Mouse (Mus musculus): Measurements from ENCODE around the gene Mnt.
"Not testable (repeated sequence)": the region's sequence is repeated elsewhere in the genome, so short reads cannot be mapped to it uniquely, and the experiment has no call there.

Mnt gene

GRCm38 (mm10) chr11:74830256-74831161, at the start of gene Mnt:
Mnt (plus strand) TSS chr11:74830920.
- DNase-seq (ENCODE audit: low spot score in 2 of 2), result peak; percentile 98 to 99

DNA sequence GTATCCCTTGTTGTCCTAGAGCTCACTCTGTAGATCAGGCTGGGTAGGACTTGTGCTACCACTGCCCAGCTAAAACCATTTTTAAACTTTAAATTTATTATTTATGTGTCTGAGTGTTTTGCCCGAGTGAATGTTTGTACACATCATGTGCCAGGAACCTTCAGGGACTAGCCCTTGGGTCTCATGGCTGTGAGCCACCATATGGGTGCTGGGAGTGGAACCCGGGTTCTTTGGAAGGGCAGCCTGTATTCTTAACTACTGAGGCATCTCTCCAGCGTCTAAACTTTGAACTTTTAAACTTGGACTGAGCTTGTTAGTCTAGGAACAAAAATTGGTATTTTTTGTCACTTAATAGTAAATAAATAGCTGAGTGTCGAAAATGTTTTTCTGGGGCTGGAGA, 37.8 kb upstream of the Mnt start:
- no peak for DNase-seq (ENCODE audit: low spot score in 2 of 2)

DNA sequence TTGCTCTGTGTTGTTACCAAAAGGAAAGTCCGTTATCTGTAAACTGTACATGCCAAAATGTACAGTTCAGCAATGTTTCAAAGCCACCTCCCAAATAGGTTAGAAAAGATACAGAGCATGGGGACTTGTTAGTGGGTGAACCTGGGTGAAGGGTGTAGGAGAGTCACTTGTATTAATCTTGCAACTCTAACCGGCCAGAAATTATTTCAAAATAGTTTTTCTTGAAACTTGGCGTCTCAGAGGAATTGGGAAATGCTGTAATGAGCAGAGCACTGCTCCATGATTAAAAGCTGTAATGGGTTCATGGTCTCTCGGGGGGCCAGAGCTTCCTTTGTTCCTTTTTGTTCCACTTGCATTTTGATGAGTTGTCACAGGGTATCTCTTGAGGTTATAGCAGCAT, 30.1 kb upstream of the Mnt start:
- no peak for DNase-seq (ENCODE audit: low spot score in 2 of 2)

DNA sequence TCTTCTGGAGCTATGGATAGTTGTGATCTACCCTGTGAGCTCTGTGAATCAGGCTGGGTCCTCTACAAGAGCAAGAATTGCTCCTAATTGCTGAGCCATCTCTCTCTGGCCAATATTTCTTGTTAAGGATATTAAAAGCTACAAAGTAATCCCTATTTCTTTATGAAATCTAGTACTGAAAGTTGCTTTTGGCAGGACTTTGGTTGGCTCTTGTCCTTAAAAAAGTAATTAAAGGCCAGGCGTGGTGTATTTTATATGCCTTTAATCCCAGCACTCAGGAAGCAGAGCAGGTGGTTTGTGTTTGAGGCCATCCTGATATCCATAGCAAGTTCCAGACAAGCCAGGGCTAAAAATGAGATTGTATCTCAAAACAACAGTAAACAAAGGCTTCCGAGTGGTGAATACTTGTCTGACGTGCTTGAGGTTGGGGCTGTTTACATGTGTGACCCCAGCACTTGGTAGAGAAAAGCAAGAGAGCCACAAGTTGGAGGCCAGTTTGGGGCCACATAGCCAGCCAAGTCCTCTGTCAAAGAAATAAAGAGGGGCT, 26.6 kb upstream of the Mnt start:
- no peak for DNase-seq (ENCODE audit: low spot score in 2 of 2)

DNA sequence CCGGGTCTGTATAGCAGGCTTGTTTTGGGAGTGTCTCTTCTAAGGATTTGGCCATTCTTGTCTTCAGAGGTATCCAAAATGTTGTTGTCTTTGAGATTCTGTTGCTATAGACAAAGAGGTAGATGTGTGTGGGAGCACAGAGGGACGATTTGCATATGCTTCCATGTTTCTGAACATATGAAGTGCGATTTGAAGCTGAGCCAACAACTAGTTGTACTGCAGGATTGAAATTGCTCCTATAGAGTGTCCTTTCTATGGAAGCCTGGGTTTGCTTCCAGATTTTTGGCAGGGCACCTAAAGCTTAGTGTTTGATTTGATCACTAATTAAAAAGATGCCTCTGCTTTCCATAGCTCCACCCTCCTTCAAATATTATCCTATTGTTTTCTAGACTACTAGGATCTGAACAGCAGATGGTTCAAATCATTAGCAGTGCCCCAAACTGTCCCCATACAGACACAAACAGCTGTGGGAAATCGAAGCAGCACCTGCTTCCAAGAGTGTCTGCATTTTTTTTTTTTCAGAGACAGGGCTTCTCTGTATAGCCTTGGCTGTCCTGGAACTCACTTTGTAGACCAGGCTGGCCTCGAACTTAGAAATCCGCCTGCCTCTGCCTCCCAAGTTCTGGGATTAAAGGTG, 23.4 kb upstream of the Mnt start:
- no peak for DNase-seq (ENCODE audit: low spot score in 2 of 2)

DNA sequence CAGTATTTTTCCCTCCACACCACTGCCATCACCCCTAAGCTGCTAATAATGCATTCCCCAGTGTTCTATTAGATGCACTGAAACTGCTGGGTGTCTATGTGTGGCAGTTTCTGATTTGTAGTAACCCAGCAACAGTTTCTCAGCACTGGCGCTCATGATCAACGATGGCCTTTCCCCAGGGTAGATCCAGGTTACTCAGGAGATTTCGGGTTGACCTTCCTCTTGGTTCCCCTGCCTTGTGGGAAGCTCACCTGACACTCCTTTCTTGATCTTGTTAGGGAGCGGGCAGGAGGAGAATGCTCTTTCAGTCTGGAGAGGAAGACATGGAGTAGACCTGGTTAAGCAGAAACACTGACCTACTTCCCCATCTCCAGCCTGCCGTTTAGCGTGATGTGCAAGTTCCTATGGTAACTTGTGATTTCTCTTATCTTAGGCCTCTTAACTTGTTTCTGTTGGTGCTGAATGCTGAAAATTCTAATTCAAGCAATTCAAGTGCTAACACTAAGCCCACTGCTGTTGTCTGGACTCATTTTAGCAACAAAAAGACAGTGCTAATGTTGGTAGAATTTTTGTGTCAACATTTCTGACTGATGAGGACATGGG, 22.4 kb upstream of the Mnt start:
- no peak for DNase-seq (ENCODE audit: low spot score in 2 of 2)

DNA sequence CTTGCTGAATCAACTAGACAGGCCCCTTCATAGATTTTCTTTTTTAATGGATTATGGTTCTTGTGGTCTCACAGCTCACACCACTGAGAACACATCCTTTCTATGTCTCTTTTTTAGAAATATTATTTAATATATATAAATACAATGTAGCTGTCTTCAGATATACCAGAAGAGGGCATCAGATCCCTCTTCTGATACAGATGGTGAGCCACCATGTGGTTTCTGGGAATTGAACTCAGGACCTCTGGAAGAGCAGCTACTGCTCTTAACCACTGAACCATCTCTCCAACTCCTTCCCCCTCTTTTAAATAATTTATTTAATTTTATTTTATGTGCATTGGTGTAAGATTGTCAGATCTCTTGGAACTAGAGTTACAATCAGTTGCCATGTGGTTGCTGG, 20.6 kb upstream of the Mnt start:
- no peak for DNase-seq (ENCODE audit: low spot score in 2 of 2)

- not testable (repeated sequence) for DNase-seq (ENCODE audit: low spot score in 2 of 2)
These were observed 19.7 kb upstream of the Mnt start for GRCm38 (mm10) chr11:74811027-74811426.

DNA sequence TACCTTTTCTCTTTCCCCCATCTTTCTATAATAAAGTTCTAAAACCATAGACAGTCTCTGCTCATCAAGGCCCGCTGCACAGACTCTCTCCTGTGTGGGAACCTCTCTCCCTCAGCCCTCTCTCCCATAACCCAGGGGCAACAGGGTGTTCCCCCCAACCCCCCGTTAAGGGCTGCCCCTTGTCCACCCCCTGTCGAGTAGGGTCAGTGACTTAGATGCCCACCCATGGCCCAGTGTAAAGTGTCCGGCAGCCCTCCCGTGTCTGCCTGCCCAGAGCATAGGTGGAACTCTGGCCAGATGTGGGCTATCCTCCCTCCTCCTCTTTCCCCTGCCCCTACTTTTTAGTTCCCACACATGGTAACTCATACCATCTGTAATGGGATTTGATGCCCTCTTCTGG, 19.2 kb upstream of the Mnt start:
- no peak for DNase-seq (ENCODE audit: low spot score in 2 of 2)

- DNase-seq (ENCODE audit: low spot score in 2 of 2), result no peak
These were observed 14.9 kb upstream of the Mnt start for GRCm38 (mm10) chr11:74815795-74816194.

- no peak for DNase-seq (ENCODE audit: low spot score in 2 of 2)
These were observed 9.8 kb upstream of the Mnt start for GRCm38 (mm10) chr11:74820921-74821320.

GRCm38 (mm10) chr11:74821463-74821862, 9.3 kb upstream of the Mnt start:
- DNase-seq (ENCODE audit: low spot score in 2 of 2), result no peak

DNA sequence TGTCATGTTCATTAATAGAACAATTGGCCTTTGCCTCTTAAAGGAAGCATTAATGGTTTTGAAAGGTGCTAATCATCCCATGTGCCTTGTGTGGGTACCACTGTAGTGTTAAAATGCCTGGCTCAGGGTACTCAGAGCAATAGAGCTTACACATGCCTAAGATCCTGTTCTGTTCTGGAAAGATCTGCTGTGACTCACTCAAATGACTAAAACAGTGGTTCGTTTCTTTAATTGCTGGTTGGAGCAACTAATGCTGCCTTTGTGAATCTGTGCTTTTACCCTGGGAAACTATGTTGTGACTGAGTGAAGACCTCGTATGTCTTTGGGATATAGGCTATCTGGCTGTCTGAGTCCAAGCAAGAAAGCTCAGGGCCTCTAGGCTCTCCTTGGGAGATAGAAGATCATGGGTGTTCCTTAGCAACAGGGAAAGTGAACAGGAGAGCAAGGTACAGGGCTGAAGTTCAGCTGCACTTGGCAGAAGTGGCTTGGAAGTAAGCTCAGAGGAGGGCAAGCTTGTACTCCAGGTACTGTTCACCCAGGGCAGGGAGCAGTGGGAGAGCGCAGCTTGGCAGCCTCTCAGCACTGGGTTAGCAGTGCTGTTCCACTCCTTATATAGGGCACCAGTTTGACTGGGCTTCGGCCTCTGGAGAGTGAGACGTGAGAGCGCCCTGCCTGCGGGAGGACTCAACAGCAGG, 7.8 kb upstream of the Mnt start:
- DNase-seq (ENCODE audit: low spot score in 2 of 2), result no peak

DNA sequence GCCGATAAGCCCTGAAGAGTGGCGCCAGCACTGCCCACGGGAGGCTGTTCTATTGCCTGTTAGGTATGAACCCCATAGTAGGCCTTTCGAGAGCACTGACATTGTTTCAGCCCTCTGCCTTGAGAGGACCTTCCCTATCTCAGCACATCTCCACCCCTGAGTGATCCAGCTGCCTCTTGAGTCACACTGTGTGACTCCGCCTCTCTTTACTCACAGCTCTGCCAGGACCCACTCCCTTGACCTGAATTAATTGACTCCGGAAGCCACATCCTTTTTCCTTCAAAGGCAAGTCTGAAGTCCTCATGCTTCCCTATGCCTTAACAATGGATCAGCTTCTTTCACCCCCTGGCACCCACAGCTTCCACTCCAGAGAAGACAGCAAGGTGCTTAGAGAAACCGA, 4.6 kb upstream of the Mnt start:
- no peak for DNase-seq (ENCODE audit: low spot score in 2 of 2)

DNA sequence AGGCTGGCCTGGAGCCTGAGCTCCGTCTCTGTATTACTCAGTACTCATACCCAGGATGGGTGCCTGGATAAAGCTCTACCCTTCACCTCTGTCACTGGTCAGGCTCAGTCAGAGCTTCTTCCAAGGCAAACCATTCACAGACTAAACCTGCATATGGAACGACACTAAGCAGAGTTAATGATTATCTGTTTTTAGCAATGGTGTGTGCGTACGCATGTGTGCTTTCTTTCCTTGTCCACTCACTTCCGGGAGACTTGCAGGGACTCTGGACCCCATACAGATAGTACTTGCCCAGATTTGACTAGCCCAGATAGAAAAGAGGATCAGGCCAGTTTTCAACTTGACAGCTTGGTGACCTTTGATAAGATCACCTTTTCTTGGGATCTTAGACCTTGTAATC, 4.0 kb upstream of the Mnt start:
- no peak for DNase-seq (ENCODE audit: low spot score in 2 of 2)

- DNase-seq (ENCODE audit: low spot score in 2 of 2), result no peak
These were observed 2.8 kb upstream of the Mnt start for GRCm38 (mm10) chr11:74827791-74828403.

DNA sequence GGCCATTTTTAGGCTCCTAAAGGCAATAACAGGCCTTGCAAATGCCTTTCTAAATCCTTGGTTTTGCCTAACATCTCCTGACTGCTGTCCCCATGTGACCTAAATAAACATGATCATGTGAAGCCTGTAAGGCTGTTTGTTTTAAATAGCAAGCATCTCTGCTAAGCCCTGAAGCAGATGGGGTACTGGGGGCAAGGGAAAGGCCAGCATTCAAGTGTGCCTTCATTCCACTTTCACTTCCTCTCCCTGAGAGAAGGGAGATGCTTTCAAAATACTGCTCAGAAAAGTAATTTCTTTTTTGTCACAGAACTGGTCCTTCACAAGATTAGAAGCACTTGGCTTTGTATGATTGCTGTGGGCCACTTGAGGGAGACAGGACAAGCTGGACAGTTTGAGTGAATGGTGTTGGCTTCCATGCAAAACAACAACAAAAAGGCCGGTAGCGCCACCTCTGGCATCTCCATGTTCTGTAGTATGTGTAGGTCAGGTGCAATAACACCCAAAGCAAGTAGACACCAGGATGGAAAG, 2.3 kb upstream of the Mnt start:
- no peak for DNase-seq (ENCODE audit: low spot score in 2 of 2)

GRCm38 (mm10) chr11:74828965-74829550, 1.7 kb upstream of the Mnt start:
- DNase-seq (ENCODE audit: low spot score in 2 of 2), result no peak

DNA sequence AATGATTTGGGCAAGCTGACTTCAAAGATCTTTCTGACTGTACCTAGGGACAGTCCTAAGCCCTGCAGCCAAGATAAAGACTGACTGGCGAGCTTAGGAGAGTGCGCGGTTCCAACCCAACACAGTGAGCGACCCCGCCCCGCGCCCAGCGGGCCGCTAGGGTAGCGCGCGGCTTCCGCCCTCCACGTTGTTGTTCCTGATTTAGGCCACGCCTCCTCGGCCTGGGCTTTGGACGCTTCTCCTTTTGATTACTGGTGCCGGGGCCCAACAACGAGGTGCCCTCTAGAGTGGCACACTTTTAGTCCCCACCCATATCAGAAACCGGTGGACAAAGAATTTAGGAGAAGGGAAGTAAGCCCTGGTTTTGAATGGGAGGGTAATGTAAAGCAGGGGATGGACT, 908 bp upstream of the Mnt start:
- peak; percentile 77 to 81 for DNase-seq (ENCODE audit: low spot score in 2 of 2)

GRCm38 (mm10) chr11:74831191-74831605, 478 bp downstream of the Mnt start:
- peak in 1 of 2 experiments; percentile 67 for DNase-seq (ENCODE audit: low spot score in 2 of 2)

Measured in frontal cortex, postnatal 10 days (tissue).